Mouse (Mus musculus) liver, embryonic 16.5 days (tissue): ENCODE data around the gene Hist1h2an. TPM values are rescaled to one million over a fixed set of nuclear protein-coding genes. Genes with fewer than 3 reads are reported as not detected.
A peak's percentile ranks its signal among the peaks of the same experiment; 100 is the strongest.
"Not testable (repeated sequence)": the region's sequence is repeated elsewhere in the genome, so short reads cannot be mapped to it uniquely, and the experiment has no call there.

Experiments
- ATAC-seq: fragments of 200-750 bp; cut with Nextera tagmentation; 2 replicates; pipeline ENCODE4 v1.8.0; 2017; ENCODE audit warnings: low read depth, mild to moderate bottlenecking, moderate number of reproducible peaks, moderate library complexity
- H3K27ac ChIP-seq: fragments of 300-500 bp; sonication (generic); 2 replicates; pipeline ENCODE4 v1.5.1; 2014; ENCODE audit warnings: mild to moderate bottlenecking, low read length
- H3K27me3 ChIP-seq: fragments of 300-500 bp; sonication (generic); 2 replicates; pipeline ENCODE4 v1.6.1; 2014; ENCODE audit warnings: low read depth, low read length, mixed read lengths; ENCODE audit not compliant: control insufficient read depth, insufficient read depth
- H3K36me3 ChIP-seq: fragments of 300-500 bp; sonication (generic); 2 replicates; pipeline ENCODE4 v1.6.1; 2014; ENCODE audit warnings: mild to moderate bottlenecking; ENCODE audit not compliant: control insufficient read depth, insufficient read depth
- H3K4me1 ChIP-seq: fragments of 300-500 bp; sonication (generic); 2 replicates; pipeline ENCODE4 v1.6.1; 2014; ENCODE audit warnings: low read depth, low read length, mixed read lengths; ENCODE audit not compliant: control insufficient read depth
- H3K4me2 ChIP-seq: fragments of 300-500 bp; sonication (generic); 2 replicates; pipeline ENCODE4 v1.6.1; 2014; ENCODE audit warnings: low read depth, low read length, mixed read lengths
- H3K4me3 ChIP-seq: fragments of 300-500 bp; sonication (generic); 2 replicates; pipeline ENCODE4 v1.5.1; 2014; ENCODE audit warnings: low read depth, mild to moderate bottlenecking, low read length
- H3K9ac ChIP-seq: fragments of 300-500 bp; sonication (generic); 2 replicates; pipeline ENCODE4 v1.6.1; 2014; ENCODE audit warnings: low read depth, low read length
- H3K9me3 ChIP-seq: fragments of 300-500 bp; sonication (generic); replicated peaks from 2 replicates; pipeline ENCODE4 v1.6.1; 2016; ENCODE audit warnings: low read length; ENCODE audit not compliant: control insufficient read depth
- WGBS: fragments of 180-500 bp; shearing (Covaris S2); extraction: QIAGEN DNeasy Blood & Tissue Kit; methylation state at CpG from one replicate; pipeline ENCODE4 v1.1.7; 2014; ENCODE audit not compliant: insufficient replicate concordance; 5-methylcytosine and 5-hydroxymethylcytosine counted together
- polyA plus RNA-seq: library from polyadenylated mRNA; unstranded; fragments of >200 nt; fragmentation: Nextera tagmentation; extraction: Ambion mirVana; gene quantifications from 2 replicates; pipeline ENCODE4 v1.2.1, GENCODE M21; 2015

Hist1h2an gene
- polyA plus RNA-seq, 1 experiment from 2014 or later, result 10.1 TPM

DNA sequence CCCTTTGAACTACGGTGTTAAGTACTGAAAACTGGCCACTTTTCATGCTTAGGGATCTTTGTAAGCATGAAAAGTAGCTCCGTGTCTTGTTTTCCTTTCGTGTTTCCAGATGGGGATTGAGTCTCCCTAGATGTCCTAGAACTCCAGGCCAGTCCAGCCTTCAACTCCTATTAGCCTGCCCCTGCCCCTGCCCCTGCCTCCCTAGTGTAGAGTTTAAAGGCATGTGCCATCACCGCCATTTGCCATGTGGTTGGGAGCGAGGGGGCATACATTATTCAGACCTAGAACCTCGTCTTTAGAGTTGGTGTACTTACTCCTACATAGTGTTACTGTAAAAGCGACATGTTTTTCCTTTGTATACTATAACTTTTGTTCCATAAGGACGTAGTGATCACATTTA, 24.1 kb upstream of the Hist1h2an start:
- WGBS, result no CpG with 5 or more reads among the region's 8 CpGs
- H3K36me3 ChIP-seq, H3K9ac ChIP-seq, H3K9me3 ChIP-seq, H3K4me1 ChIP-seq, H3K27me3 ChIP-seq, H3K4me3 ChIP-seq, H3K27ac ChIP-seq, H3K4me2 ChIP-seq: not testable (repeated sequence)
- ATAC-seq, result peak; percentile 3; the same call in 1 of the 2 replicates

DNA sequence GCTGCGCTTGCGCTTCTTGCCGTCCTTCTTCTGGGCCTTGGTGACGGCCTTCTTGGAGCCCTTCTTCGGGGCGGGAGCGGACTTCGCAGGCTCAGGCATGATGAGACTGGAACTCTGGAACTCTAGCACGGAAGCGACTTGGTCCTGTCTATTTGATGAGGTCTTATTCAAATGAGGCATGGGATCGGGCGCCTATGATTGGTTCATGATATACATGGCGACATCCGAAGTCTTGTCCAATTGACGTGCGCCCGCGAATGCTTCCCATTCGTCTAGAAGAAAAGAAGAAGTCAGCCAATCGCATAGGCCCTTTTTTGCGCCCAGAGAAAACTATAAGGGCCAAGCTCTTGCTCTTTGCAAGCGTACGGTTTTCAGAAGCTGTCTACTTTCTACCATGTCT, 23.1 kb upstream of the Hist1h2an start, which contains the start of the genes Hist1h2bq and Hist1h2ao:
Hist1h2bq (minus strand) TSS at position 125 of the 400 bp plus-strand sequence.
Hist1h2ao (plus strand) TSS at position 393 of the 400 bp plus-strand sequence.
- H3K4me2 ChIP-seq, H3K27ac ChIP-seq, H3K9me3 ChIP-seq, H3K9ac ChIP-seq, H3K36me3 ChIP-seq, H3K4me3 ChIP-seq, H3K4me1 ChIP-seq, H3K27me3 ChIP-seq: not testable (repeated sequence)
- whole genome bisulfite sequencing, result no CpG with 5 or more reads among the region's 23 CpGs
- peak; percentile 86 for ATAC-seq

DNA sequence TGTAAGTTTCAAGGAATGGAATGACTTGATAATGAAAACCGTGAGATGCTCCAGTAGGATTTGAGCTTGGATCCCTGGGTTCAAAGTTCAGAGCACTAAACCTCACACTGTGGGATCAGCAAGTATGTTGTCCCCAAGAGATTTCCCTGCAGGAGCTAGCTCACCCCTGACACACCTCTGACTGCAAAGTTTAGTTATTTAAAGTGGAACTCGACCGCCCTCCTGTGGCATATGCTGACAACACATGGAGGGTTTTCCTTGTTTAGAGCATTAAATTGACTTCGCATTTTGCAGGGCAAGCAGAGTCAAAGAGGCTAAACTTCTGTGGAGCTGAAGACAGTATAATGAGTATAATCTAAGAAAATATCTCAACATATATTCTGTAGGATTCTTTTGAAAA, 16.0 kb upstream of the Hist1h2an start:
- H3K4me3 ChIP-seq, H3K27me3 ChIP-seq, H3K4me2 ChIP-seq, H3K4me1 ChIP-seq, H3K9me3 ChIP-seq, H3K36me3 ChIP-seq, H3K27ac ChIP-seq, H3K9ac ChIP-seq: not testable (repeated sequence)
- peak; percentile 65 for ATAC-seq
- WGBS, result no CpG with 5 or more reads among the region's 4 CpGs

DNA sequence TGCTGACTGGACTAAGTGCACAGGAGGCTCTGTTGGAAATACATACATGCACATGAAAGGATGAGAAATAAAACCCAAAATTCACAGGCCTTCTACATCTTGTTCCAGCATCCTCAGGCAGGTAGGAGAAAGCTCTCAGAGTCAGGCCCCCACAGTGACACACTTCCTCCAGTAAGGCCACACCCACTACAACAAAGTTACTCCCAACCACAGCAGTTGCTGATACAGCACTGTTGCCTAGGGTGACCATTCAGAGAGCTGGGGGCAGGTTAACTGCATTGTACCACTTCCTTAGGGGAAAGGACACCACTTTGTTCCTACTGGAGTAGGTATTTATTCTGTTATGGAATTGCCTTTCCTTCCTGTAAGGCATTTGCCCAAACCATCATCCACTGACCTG, 10.1 kb upstream of the Hist1h2an start:
- H3K4me1 ChIP-seq, H3K4me2 ChIP-seq, H3K9me3 ChIP-seq, H3K27ac ChIP-seq, H3K4me3 ChIP-seq, H3K27me3 ChIP-seq, H3K9ac ChIP-seq, H3K36me3 ChIP-seq: not testable (repeated sequence)
- peak; percentile 67; the same call in 1 of the 2 replicates for ATAC-seq

DNA sequence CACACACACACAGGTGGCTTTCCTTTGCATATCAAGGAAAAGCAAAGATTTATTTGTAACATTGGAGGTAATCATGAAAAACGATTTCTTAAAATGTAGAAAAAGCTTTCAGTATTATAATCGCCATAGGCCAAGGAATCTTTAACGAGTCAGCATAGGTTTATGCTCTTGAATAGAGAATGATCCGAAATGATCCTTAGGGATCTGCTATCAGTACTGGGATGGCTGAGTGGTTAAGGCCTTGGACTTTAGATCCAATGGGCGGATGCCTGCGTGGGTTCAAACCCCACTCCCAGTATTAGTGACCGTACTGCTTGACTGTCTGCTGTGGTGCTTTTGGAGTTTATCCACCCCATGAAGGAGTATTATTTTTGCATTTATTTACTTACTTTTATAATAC, 8.6 kb upstream of the Hist1h2an start:
- Histone ChIP-seq H3K4me3 (no peak overlapping the region), H3K36me3 (no peaks in the 10 kb centered on the region), H3K4me2 (no peak overlapping the region), H3K9me3 (no peaks in the 10 kb centered on the region), H3K27ac (no peak overlapping the region), H3K4me1 (peaks cover under 1% of the 10 kb centered on the region; the same call in 1 of the 2 replicates), H3K27me3 (no peaks in the 10 kb centered on the region), H3K9ac (no peak overlapping the region)
- no peak for ATAC-seq
- WGBS, result 75% methylated on average over 7 of the region's 7 CpGs

DNA sequence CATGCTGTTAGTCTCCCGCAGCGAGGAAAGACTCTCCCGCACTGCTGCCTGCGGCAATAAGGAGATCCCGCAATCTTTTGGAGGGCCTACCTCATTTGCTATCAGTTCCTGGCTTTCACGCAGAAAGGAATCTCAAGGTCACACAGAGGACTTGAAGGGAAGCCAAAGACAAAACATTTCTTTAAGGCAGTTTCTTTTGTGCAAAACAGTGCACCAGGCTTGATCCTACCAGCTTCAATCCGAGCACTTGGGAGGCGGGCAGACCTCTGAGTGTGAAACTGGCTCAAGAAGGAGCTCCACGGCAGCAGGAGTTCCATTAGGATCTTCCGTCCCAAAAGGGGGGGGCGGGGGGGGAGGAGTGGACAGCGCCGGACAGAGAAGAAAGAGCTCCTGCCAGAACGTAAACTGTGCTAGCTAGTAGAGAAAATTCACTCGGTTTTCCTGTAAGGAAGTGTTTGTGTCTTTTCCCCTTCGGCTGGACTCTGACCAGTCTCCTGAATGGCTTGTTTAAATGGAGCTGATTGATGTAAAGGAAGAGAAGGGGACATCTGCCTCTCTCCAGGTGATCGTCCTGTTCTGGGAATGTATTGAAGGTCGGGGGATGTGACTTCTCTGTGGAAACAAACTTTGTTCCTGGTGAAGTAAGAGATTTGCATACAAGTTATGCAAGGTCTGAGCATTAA, 3.7 kb upstream of the Hist1h2an start:
- peak overlapping the region; percentile 34 for H3K4me2 ChIP-seq
- WGBS, result 37% methylated on average over 17 of the region's 18 CpGs
- H3K36me3 ChIP-seq, result no peaks in the 10 kb centered on the region
- H3K4me1 ChIP-seq, result peaks cover 14% of the 10 kb centered on the region
- no peak overlapping the region for H3K27ac ChIP-seq
- H3K9ac ChIP-seq, result peak overlapping the region; percentile 9; the same call in 1 of the 2 replicates
- no peak for ATAC-seq
- no peaks in the 10 kb centered on the region for H3K27me3 ChIP-seq
- H3K4me3 ChIP-seq, result 0 out of 2 replicates have a peak overlapping the region, but pooled peaks have one; percentile 1
- H3K9me3 ChIP-seq, result no peaks in the 10 kb centered on the region

DNA sequence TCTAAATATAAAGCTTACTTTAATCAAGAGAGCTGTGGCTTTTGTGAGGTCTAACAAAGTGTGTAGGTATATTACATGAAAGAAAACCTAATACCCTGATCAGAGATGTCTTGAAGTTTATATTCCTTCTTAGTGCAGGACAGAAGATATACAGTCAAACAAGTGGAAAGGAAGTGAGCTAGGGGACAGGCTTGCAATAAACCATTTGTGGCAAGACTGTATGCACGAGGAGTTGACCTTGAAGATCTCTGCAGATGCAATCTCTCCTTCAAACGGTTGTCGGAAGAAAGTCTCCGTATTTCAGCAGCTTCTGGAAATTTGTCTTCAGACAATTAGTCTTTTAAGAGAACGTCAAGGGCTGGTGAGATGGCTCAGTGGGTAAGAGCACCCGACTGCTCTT, 2.9 kb upstream of the Hist1h2an start:
- Histone ChIP-seq H3K4me2 (no peak overlapping the region), H3K4me3 (no peak overlapping the region), H3K4me1 (peaks cover 14% of the 10 kb centered on the region), H3K9ac (no peak overlapping the region), H3K27me3 (no peaks in the 10 kb centered on the region), H3K27ac (no peak overlapping the region), H3K36me3 (no peaks in the 10 kb centered on the region), H3K9me3 (no peaks in the 10 kb centered on the region)
- no peak for ATAC-seq
- 36% methylated on average over 6 of the region's 6 CpGs for WGBS

DNA sequence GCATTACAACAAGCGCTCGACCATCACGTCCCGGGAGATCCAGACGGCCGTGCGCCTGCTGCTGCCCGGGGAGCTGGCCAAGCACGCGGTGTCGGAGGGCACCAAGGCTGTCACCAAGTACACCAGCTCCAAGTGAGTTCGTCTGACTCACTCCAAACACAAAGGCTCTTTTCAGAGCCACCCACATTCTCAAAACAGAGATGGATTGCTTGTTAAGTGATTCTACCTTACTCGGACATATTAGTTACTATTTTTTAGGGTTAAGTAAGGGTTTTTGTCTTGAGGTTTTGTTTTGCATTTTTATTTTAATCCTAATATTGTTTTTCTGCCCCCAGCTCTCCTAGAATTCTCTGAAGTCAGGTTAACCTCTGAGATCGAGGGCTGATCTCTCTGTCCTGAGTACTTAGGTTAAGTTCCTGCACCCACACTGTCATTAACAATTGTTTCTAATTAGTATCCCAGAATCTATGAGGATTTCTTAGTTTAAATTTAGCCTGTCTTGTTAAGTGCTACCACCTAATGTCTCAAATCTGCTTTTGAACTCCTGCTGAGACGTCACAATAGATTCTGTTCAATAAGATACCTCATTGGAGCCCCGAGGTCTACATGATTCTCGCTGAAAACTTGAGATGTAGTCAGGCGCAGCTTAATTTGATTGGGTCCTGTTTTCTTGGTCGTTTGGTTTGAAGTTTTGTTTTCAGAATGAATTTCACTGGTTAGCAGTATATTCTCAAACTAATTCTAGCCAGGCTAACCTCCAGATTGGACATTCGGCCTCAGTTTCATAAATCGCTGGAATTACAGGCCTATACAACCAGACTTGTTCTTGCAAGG, 959 bp upstream of the Hist1h2an start:
- peak overlapping the region; percentile 65 for H3K9ac ChIP-seq
- peak overlapping the region; percentile 61 for H3K4me2 ChIP-seq
- H3K27ac ChIP-seq, result peak overlapping the region; percentile 96
- 25% methylated on average over 13 of the region's 21 CpGs for WGBS
- no peaks in the 10 kb centered on the region for H3K9me3 ChIP-seq
- H3K4me3 ChIP-seq, result peak overlapping the region; percentile 60
- no peaks in the 10 kb centered on the region for H3K27me3 ChIP-seq
- H3K36me3 ChIP-seq, result no peaks in the 10 kb centered on the region
- H3K4me1 ChIP-seq, result peaks cover 24% of the 10 kb centered on the region
- peak; percentile 6 for ATAC-seq
